Mouse (Mus musculus): ENCODE measurements around the gene Trim8.

Trim8 gene

GRCm38 (mm10) chr19:46501401-46502068 is at the start of gene Trim8:
TSS of gene Trim8 (plus strand) at chr19:46501702.
- peak; percentile 85 for DNase-seq (ENCODE audit: low spot score)

GRCm38 (mm10) chr19:46452052-46452827 is 49.3 kb upstream of the Trim8 start:
- DNase-seq (ENCODE audit: low spot score): no peak

- no peak for DNase-seq (ENCODE audit: low spot score)
Observed at GRCm38 (mm10) chr19:46452916-46453315, 48.6 kb upstream of the Trim8 start.

GRCm38 (mm10) chr19:46454126-46454880 is 47.2 kb upstream of the Trim8 start:
- DNase-seq (ENCODE audit: low spot score): no peak

- DNase-seq (ENCODE audit: low spot score): no peak
Observed at GRCm38 (mm10) chr19:46455032-46455431, 46.5 kb upstream of the Trim8 start.

- no peak for DNase-seq (ENCODE audit: low spot score)
Observed at GRCm38 (mm10) chr19:46455556-46455955, 45.9 kb upstream of the Trim8 start.

- no peak for DNase-seq (ENCODE audit: low spot score)
Observed at GRCm38 (mm10) chr19:46456018-46456735, 45.3 kb upstream of the Trim8 start.

GRCm38 (mm10) chr19:46457798-46458197 is 43.7 kb upstream of the Trim8 start:
- no peak for DNase-seq (ENCODE audit: low spot score)

- DNase-seq (ENCODE audit: low spot score): no peak
Observed at GRCm38 (mm10) chr19:46459256-46459655, 42.2 kb upstream of the Trim8 start.

- no peak for DNase-seq (ENCODE audit: low spot score)
Observed at GRCm38 (mm10) chr19:46459889-46460288, 41.6 kb upstream of the Trim8 start.

GRCm38 (mm10) chr19:46462574-46462973 is 38.9 kb upstream of the Trim8 start:
- DNase-seq (ENCODE audit: low spot score): no peak

GRCm38 (mm10) chr19:46463446-46463845 is 38.1 kb upstream of the Trim8 start:
- DNase-seq (ENCODE audit: low spot score): no peak

- DNase-seq (ENCODE audit: low spot score): no peak
Observed at GRCm38 (mm10) chr19:46466160-46466559, 35.3 kb upstream of the Trim8 start.

- DNase-seq (ENCODE audit: low spot score): no peak
Observed at GRCm38 (mm10) chr19:46467051-46467503, 34.4 kb upstream of the Trim8 start.

GRCm38 (mm10) chr19:46470364-46471240 is 30.9 kb upstream of the Trim8 start:
- no peak for DNase-seq (ENCODE audit: low spot score)

GRCm38 (mm10) chr19:46471324-46472093 is 30.0 kb upstream of the Trim8 start:
- DNase-seq (ENCODE audit: low spot score): no peak

GRCm38 (mm10) chr19:46477432-46477845 is 24.1 kb upstream of the Trim8 start:
- DNase-seq (ENCODE audit: low spot score): no peak

- DNase-seq (ENCODE audit: low spot score): no peak
Observed at GRCm38 (mm10) chr19:46478242-46478641, 23.3 kb upstream of the Trim8 start.

GRCm38 (mm10) chr19:46478826-46479225 is 22.7 kb upstream of the Trim8 start:
- no peak for DNase-seq (ENCODE audit: low spot score)

Measured in ovary, postnatal 36 days (tissue).